Mouse (Mus musculus): Measurements from ENCODE around the gene Ubald2.
A peak's percentile ranks its signal among the peaks of the same experiment; 100 is the strongest.

GRCm38 (mm10) chr11:116433356-116434286, at the start of gene Ubald2:
- TF ChIP-seq CTCF (IDR thresholded peaks at IDR 0.05; ENCODE audit: low read depth) (no peak), EP300 (IDR thresholded peaks at IDR 0.05; ENCODE audit: low read depth) (peak; percentile 46)
